Mouse (Mus musculus): Measurements from ENCODE around the gene Mapk1ip1l. TPM values are rescaled to one million over a fixed set of nuclear protein-coding genes. Genes with fewer than 3 reads are reported as not detected.

Gene Mapk1ip1l
- total RNA-seq, 1 experiment from 2014 or later: 54.2 TPM

DNA sequence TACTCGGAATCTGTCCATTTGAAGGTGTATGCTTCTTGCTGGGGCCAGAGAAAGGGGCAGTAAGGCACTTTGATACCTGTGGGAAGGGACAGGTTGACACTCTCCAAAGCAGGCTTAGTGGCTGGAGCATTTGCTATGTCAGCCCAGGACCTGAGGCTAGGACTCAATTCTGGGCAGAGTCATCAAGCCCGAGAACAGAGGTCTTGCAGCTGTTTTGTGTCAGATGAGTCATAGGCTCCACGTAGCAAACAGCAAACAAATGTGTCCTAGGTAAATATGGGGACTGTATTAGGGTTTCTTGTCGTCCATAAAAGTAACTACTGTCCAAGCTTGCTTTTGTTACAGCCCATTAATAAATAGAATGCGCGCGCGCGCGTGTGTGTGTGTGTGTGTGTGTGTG lies 54.2 kb downstream of the Mapk1ip1l start:
- no peak for ATAC-seq (replicated peaks; ENCODE audit: insufficient number of reproducible peaks, low FRiP score, low TSS enrichment, poor library complexity, severe bottlenecking)

DNA sequence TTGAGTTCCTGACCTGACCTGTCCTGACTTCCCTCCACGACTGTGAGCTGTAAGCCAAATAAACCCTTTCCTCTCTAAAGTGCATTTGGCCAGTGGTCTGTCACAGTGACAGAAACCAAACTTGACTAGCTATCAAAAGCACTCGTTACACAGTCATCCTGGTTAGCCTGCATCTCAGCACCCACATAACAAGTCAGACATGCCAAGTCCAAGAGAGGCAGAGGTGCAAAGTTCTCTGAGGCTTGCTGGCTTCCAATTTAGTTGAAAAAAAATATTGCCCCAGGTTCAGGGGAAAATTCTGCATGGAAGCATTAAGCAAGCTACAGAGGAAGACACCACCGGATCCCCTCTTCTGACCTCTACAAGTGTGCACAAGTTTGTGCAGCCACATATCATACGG lies 55.2 kb downstream of the Mapk1ip1l start:
- no peak for ATAC-seq (replicated peaks; ENCODE audit: insufficient number of reproducible peaks, low FRiP score, low TSS enrichment, poor library complexity, severe bottlenecking)

DNA sequence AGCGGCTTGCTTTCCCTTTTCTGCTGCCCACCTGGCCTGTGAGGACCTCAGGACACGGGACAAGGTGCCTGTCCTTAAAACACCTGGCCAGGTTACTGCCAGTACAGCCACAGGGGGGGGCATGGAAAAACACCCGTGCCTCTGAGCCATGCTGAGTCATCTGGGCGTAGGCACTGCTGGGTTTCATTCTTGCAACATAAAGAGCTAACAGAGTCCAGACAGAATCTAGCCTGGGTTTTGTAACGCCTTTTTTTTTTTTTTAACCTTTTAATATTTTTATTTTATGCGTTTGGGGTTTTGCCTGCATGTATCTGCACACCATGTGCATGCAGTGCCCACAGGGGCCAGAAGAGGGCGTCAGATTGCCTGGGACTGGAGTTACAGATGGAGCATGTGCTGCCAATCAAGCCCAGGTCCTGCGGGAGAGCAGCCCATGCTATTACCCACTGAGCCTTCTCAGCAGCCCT lies 56.1 kb downstream of the Mapk1ip1l start:
- ATAC-seq (replicated peaks; ENCODE audit: insufficient number of reproducible peaks, low FRiP score, low TSS enrichment, poor library complexity, severe bottlenecking): peak; percentile 89

DNA sequence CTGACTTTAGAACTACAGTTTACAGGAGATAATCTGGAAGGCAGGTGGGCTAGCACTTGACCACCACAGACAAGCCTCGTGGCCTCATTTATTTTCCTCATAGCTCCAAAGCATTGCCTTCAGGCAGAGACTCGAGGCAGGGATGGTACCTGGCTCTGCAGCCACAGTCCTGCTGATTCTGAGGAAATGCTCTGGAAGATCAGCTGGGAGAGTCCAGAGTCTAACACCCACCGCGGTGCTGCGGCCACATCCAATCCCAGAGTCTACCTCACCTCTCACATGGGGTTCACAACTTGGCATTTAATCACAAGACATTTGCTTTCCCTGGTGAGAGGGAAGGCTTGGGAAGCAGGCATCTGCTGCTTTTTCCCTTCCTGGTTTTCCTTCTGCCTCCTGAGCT lies 56.9 kb downstream of the Mapk1ip1l start:
- no peak for ATAC-seq (replicated peaks; ENCODE audit: insufficient number of reproducible peaks, low FRiP score, low TSS enrichment, poor library complexity, severe bottlenecking)

DNA sequence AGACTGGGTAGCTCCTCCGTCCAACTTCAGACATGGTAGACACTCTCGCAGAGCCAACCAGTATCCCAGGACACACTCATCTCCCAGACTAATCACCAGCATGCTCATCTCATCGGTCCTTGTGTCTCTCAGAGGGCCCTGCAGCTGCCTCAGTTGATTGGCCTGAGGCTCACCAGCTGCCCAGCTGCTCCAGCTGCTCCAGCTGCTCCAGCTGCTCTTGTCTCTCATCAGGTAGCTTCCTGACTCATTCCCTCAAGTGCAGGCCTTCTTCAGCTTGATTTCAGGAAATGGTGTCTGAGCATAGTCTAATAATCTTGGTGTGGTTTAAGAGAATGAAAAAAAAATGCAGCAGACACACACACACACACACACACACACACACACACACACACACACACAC lies 58.6 kb downstream of the Mapk1ip1l start:
- ATAC-seq (replicated peaks; ENCODE audit: insufficient number of reproducible peaks, low FRiP score, low TSS enrichment, poor library complexity, severe bottlenecking): no peak

DNA sequence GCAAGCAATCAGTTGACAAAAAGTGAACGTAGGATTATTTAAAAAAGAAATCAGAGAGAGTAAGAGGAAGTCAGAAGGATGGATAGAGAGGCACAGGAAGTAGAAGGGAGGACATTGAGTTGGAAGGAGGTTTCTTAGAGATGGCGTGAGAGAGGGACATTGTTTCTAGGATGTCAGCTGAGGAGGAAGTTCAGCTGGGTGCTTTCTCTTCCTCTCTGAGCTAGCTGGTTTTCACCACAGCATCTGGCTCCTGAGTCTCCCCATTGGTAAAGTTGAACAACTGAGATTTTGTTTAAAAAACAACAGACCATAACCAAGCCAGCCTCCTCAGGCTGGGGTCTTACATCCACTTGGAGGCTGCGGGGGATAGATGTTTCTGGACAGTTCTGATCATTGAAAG lies 61.5 kb downstream of the Mapk1ip1l start:
- ATAC-seq (replicated peaks; ENCODE audit: insufficient number of reproducible peaks, low FRiP score, low TSS enrichment, poor library complexity, severe bottlenecking): peak; percentile 68

DNA sequence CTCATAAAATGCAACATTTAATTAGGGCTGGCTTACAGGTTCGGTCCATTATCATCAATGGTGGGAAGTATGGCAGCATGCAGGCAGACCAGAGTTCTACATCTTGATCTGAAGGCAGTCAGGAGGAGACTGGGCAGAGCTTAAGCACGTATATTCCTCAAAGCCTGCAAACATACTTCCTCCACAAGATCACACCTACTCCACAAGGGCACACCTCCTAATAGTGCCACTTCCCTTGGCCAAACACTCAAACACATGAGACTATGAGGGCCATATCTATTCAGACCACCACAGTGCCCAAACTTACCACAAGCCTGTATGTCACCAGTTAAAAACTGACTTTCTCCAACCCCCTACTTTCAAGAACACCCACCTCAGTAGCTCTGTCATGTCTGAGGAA lies 63.4 kb downstream of the Mapk1ip1l start:
- peak; percentile 33 for ATAC-seq (replicated peaks; ENCODE audit: insufficient number of reproducible peaks, low FRiP score, low TSS enrichment, poor library complexity, severe bottlenecking)

DNA sequence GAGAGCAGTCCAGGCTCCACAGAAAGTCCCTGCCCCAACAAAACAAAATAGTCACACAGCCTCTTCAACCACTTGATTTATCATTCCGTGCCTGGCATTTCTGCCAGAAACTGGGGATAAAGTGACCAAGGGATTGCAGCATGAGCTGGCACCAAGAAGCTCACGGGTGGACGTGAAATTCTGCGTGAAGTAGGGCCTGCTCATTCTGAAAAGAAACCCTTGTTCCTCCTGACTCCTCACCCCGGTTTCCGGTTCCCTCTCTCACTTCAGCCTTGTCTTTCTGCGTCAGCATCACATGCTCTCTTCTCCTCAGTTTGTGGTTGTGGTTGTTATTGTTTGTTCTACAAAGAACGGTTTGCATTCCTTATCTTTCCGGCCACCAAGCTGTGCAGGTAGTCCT lies 63.8 kb downstream of the Mapk1ip1l start:
- ATAC-seq (replicated peaks; ENCODE audit: insufficient number of reproducible peaks, low FRiP score, low TSS enrichment, poor library complexity, severe bottlenecking): peak; percentile 74

DNA sequence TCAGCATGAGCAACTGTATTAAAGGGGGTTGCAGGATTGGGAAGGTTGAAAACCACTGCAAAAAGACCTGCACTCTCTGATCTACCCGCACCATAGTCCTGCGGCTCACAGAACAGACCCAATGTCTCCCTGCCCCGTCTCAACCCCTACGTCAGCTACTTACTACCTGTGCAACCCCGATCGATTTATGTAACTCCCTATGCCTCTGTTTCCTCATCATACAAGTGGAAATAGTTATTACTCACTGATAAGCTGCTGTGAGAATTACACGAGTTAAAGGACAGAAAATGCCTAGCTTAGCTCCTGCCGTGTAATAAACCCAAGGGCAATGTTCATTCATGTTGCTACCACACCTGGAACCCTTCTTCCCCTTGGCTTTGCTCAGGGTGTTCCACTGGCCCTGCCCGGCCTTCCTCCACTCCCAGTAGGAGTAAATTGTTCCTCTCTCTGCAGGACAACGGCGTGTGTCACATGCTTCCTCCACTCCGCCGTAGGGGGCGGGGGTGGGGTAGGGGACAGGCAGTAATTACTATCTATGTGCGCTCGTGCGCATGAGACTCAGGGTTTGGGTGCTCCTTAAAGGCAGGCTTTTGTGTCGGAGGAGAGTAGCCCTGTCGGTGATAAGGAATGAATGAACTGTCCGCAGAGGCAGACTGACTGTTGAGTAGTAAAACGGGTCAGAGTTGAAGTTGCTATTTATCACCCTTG lies 66.8 kb downstream of the Mapk1ip1l start:
- ATAC-seq (replicated peaks; ENCODE audit: insufficient number of reproducible peaks, low FRiP score, low TSS enrichment, poor library complexity, severe bottlenecking): no peak

DNA sequence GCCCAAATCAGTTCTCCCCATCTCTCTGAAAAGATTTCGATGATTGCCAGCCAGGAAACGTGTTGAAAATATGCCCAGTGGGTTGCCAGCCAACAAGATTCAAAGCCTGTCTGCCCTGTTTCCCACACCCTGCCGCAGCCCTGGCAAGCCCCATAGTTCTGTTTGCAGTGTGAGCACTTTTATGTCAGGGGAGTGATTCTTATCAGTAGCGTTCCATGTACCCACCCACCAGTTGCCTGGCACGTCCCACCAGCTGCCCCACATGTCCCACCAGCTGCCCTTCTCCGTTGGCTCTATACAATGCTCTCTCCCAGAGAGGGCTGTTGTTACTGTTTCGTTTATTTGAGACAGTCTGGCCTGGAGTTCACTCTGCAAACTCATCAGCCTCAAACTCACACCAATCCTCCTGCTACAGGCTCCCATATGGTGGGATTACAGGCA lies 68.8 kb downstream of the Mapk1ip1l start:
- no peak for ATAC-seq (replicated peaks; ENCODE audit: insufficient number of reproducible peaks, low FRiP score, low TSS enrichment, poor library complexity, severe bottlenecking)

DNA sequence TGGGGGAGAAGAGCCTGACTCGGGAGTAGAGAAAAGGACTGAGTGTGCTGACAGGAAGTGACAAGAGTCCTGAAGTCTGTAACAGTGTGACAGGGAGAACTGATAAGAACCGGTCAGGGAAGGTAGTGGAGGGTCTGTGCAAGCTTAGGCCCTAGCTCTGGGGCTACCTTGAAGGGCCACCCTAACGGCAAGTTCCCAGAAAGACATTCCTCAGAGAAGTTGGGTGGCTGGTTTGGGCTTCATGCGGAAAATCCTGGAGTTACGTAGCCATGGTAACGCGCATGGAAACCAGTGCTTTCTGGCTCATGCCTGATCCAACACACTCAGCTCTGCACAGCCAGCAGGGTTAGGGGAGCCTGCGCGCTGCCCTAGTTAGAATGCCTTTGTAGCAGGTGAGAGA lies 69.4 kb downstream of the Mapk1ip1l start, which contains the start of gene Lgals3:
Lgals3 (plus strand) TSS at position 291 of the 400 bp plus-strand sequence.
- no peak for ATAC-seq (replicated peaks; ENCODE audit: insufficient number of reproducible peaks, low FRiP score, low TSS enrichment, poor library complexity, severe bottlenecking)

DNA sequence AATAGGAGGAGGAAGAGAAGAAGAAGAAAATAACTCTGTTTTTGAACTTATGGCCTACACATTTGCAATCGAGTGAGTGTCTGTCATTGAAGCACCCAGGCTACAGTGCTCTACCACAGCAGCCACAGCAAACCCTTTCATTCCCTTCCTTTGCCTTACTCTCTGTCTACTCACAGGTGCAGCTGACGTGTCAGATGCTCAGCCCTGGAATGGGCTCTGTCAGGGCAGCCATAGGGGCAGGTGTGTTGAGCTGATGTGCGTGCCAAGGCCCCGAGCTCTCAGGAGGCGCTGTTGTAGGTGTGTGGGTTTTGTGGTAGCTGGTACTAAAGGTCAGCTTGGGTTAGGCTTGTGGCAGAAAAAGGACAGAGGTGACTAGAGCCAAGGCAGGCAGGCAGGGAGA lies 71.7 kb downstream of the Mapk1ip1l start:
- no peak for ATAC-seq (replicated peaks; ENCODE audit: insufficient number of reproducible peaks, low FRiP score, low TSS enrichment, poor library complexity, severe bottlenecking)

DNA sequence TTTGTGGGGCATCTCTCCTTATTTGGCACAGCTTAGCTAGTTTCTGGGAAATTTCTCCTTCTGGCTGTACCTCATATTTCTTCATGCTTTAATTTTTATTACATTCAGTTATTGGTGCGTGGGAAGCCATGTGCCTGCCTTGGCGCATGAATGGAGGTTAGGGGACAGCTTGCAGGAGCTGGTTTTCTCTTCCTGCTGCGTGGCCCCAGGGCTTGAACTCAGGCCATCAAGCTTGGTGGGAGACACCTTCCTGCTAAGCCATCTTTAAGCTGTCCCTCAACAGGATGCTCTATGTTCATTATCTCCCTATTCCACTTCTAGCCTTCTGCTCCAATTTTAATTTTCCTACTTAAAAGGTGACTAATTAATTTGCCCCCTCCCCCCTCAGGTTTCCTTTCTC lies 72.7 kb downstream of the Mapk1ip1l start:
- ATAC-seq (replicated peaks; ENCODE audit: insufficient number of reproducible peaks, low FRiP score, low TSS enrichment, poor library complexity, severe bottlenecking): no peak

DNA sequence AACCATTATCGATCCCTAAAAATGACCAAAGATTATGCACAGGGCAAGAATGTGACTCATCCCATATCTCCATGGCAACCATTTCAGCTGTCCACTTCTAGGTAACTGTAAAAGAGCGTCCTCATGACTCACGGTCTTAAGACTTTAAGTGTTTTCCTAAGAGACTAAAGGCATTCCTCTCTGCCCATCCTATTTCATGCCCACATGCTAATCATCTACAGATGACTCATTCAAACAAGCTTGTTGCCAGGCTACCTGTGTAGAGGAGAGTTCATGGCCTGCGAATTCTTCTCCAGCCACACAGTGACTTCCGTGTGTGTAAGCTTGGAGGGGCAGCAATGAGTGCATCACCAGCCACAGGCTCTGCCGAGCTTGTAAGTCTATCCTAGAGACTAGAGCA lies 73.6 kb downstream of the Mapk1ip1l start:
- no peak for ATAC-seq (replicated peaks; ENCODE audit: insufficient number of reproducible peaks, low FRiP score, low TSS enrichment, poor library complexity, severe bottlenecking)

Other genes with a start within 250 kb of the Mapk1ip1l start
- 19.6 to 32.1 TPM (median 28.6 TPM) in 3 replicates for gene Gch1, start 108.9 kb upstream of the Mapk1ip1l start, total RNA-seq (2017)
- 12.2 to 20.8 TPM (median 15.2 TPM) in 3 replicates for gene Wdhd1, start 21.4 kb upstream of the Mapk1ip1l start, total RNA-seq (2017)
- 16.2 to 46.3 TPM (median 33.6 TPM) in 3 replicates for gene Socs4, start 21.3 kb upstream of the Mapk1ip1l start, total RNA-seq (2017)
- 98.5 to 263 TPM (median 189 TPM) in 3 replicates for gene Lgals3, start 69.5 kb downstream of the Mapk1ip1l start, total RNA-seq (2017)
- 2.2 to 12.5 TPM (median 10.1 TPM) in 3 replicates for gene Dlgap5, start 120.1 kb downstream of the Mapk1ip1l start, total RNA-seq (2017)
- 18.2 to 39.0 TPM (median 26.4 TPM) in 3 replicates for gene Fbxo34, start 152.2 kb downstream of the Mapk1ip1l start, total RNA-seq (2017)

Measured in monocyte, adult 5-6 weeks (primary cell).